Mouse (Mus musculus) lung, postnatal 10 days (tissue): ENCODE results near the gene Fbf1.
"Not testable (repeated sequence)": the region's sequence is repeated elsewhere in the genome, so short reads cannot be mapped to it uniquely, and the experiment has no call there.

Experiments
- DNase-seq: peaks from one replicate; pipeline ENCODE4 v3.0.0; 2021

The Fbf1 gene

GRCm38 (mm10) chr11:116106963-116107776 is 60.8 kb downstream of the Fbf1 start:
- DNase-seq: peak; percentile 44

- no peak for DNase-seq
These were observed 61.6 kb downstream of the Fbf1 start for GRCm38 (mm10) chr11:116106154-116106962.

- no peak for DNase-seq
These were observed 62.9 kb downstream of the Fbf1 start for GRCm38 (mm10) chr11:116105065-116105464.

- peak; percentile 75 for DNase-seq
These were observed 63.8 kb downstream of the Fbf1 start for GRCm38 (mm10) chr11:116104006-116104646.

GRCm38 (mm10) chr11:116103572-116103971 is 64.4 kb downstream of the Fbf1 start:
- DNase-seq: peak; percentile 50

GRCm38 (mm10) chr11:116102472-116102871 is 65.5 kb downstream of the Fbf1 start:
- DNase-seq: peak; percentile 27

GRCm38 (mm10) chr11:116101931-116102381 is 66.0 kb downstream of the Fbf1 start:
- DNase-seq: peak; percentile 66

- DNase-seq: no peak
These were observed 67.1 kb downstream of the Fbf1 start for GRCm38 (mm10) chr11:116100839-116101238.

GRCm38 (mm10) chr11:116100385-116100784 is 67.6 kb downstream of the Fbf1 start:
- peak; percentile 78 for DNase-seq

GRCm38 (mm10) chr11:116099462-116099861 is 68.5 kb downstream of the Fbf1 start:
- DNase-seq: no peak

- DNase-seq: no peak
These were observed 69.1 kb downstream of the Fbf1 start for GRCm38 (mm10) chr11:116098711-116099460.

GRCm38 (mm10) chr11:116096213-116097108 is 71.5 kb downstream of the Fbf1 start:
- no peak for DNase-seq

GRCm38 (mm10) chr11:116095573-116095972 is 72.4 kb downstream of the Fbf1 start:
- DNase-seq: peak; percentile 79

- no peak for DNase-seq
These were observed 74.0 kb downstream of the Fbf1 start for GRCm38 (mm10) chr11:116093771-116094565.

GRCm38 (mm10) chr11:116092959-116093358 is 75.0 kb downstream of the Fbf1 start:
- not testable (repeated sequence) for DNase-seq
